Mouse (Mus musculus) skeletal muscle tissue, adult 2 months (tissue): Measurements from ENCODE around the gene Nln.

ENCODE experiments used
- DNase-seq: peaks from one replicate; pipeline ENCODE4 v3.0.0-alpha.2; 2012; ENCODE audit warnings: low read depth, low spot score

Gene Nln

DNA sequence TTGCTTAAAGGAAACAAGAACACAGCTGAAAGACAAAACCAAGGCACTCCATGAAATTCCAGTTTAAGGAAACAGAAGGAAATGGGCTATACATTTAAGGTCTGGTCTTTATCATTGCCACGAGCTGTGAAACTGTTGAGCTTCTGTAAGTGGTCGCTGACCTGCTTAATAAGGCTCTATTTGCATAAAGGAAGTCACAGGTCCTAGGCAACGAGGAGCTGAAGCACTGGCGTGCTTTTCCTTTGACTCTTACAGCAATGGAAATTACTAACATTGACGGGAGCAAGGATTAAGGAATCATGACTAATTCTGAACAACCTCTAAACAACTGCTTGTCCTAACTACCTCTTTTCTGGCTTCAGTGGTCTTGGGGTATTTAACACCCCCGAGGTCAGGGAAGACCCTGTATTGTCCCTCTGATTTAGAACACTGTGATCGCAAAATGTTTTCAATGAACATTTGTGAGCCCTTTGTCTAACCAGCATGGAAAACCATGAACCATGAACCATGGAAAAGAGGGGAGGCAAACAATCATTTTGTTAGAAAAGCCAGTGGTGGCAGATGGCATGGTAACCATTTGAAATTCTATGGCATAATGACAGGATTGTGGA, 90.8 kb downstream of the Nln start:
- no peak for DNase-seq

- DNase-seq = no peak
Measured at GRCm38 (mm10) chr13:104015246-104016105, 93.9 kb downstream of the Nln start.

DNA sequence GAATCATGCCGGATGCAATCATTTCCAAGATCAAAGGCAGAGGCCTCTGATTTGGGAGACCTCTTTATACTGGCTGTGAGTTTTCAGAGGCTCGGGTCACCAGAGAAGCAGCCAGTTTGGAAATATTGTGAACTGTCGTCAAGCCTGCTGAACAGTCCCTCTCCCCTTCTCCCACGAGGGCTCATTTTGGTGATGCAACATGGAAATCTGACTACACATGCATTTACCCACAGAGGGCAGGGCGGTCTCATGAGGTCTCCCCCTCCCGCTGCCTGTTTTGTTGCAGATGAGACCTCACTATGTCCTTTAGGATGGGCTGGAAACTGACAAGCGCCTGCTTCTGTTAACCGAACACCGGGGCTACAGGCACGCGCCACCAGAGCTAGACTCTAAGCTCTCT, 95.4 kb downstream of the Nln start:
- DNase-seq = no peak

DNA sequence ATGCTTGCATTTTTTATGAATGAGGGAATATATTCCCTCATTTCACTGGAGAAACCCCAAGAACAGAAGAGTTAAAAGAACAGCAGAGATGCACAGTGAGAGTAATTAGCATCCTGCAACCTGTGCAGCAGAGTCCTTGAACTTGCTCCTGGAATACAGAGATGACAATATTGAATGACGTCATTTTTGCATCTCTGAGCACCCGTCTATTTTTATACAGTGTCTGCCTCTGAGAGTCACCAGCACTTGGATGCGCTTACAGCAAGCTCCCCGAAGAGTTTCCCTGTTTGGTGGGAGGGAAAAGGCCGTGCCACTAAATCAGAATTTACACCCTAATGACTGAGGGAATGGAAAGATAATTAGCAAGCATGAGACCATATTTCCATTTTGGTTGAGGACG, 96.0 kb downstream of the Nln start:
- DNase-seq = no peak

GRCm38 (mm10) chr13:104012214-104012833, 97.1 kb downstream of the Nln start:
- no peak for DNase-seq

- DNase-seq = no peak
Measured at GRCm38 (mm10) chr13:104011289-104011688, 98.1 kb downstream of the Nln start.

- no peak for DNase-seq
Measured at GRCm38 (mm10) chr13:104005231-104005845, 104.1 kb downstream of the Nln start.

DNA sequence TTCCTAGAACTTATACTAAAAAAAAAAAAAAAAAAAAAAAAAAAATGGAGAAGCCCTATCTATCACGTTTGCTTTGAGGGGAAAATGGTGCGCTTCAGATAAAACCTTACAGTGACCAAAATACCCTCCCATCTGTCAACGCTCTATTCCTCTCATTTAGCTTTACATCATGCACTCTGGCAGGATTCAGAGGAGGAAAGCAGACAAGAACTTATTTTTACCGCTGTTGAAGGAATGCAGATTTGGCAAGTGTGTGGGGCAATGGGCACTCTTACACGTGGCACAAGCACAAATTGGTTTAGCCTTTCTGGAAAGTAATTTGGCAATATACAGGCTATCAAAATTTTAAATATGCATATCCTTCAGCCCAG, 115.3 kb downstream of the Nln start:
- DNase-seq = no peak

GRCm38 (mm10) chr13:103993142-103994084, 116.0 kb downstream of the Nln start:
- no peak for DNase-seq

DNA sequence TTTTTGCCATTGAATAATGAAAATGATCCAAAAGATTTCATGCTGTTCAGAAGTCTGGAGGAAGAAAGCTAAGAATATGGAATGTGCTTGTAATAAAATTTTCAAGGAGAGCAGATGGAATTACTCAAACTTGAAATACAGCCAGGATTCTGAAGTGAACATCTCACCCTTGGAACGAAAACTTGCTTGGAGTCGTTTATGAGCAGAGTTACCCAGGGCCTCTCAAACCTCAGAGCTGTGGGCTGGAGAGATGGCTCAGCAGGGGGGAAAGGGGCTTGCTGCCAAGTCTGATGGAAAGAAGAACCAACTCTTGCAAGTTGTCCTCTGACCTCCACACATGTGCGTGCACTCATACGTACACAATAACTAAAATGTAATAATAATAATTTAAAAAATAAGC, 122.8 kb downstream of the Nln start:
- DNase-seq = peak; percentile 40

GRCm38 (mm10) chr13:103985510-103986278, 123.7 kb downstream of the Nln start:
- DNase-seq = peak; percentile 30

GRCm38 (mm10) chr13:103982376-103982775, 127.0 kb downstream of the Nln start:
- no peak for DNase-seq

GRCm38 (mm10) chr13:103980414-103980813, 129.0 kb downstream of the Nln start:
- DNase-seq = no peak

- DNase-seq = peak; percentile 90
Measured at GRCm38 (mm10) chr13:103978286-103978866, 131.0 kb downstream of the Nln start.

DNA sequence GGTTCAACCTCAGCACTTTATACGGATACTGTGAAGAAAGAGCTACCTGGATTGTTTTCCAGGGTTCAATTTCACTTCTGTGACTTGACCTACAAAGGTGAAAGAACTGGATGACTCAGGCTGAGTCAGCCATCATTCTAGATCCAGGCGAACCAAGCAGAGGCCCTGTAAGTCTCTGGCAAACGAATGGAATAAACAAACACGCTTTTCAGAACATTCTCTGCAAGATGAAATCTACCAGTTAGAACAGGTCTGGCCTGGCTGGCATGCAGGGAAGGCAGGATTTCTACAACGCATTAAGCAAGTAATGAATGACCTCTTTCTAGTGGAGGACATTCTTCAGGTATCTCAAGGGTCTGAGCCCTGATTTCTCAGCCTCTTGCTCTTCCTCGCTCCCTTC, 131.6 kb downstream of the Nln start:
- DNase-seq = no peak

DNA sequence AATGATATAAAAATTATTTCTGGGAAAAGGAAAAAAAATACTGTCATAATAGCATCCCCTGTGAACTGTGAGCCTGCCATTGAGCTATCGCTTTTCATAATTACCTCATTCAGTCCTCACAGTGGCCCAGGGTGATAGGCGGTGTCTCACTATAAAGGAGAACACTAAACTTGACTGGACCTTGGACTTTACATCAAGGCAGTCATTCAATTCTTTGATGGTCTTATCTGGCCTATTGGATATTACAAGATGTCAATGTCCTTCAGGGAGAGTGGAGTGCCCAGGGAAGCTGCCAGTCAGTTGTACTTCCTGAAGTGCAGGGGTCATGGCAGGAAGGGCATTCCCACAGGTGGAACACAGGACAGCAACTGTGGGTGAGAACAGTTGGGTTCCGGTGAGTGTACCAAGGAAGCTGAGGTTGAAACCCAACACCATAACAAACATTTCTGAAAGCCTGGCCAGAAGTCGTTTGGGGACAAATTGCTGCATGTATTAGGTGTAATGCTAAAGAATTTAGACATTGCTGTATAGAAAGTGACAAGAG, 133.2 kb downstream of the Nln start:
- no peak for DNase-seq

GRCm38 (mm10) chr13:103975101-103975500, 134.3 kb downstream of the Nln start:
- DNase-seq = no peak

DNA sequence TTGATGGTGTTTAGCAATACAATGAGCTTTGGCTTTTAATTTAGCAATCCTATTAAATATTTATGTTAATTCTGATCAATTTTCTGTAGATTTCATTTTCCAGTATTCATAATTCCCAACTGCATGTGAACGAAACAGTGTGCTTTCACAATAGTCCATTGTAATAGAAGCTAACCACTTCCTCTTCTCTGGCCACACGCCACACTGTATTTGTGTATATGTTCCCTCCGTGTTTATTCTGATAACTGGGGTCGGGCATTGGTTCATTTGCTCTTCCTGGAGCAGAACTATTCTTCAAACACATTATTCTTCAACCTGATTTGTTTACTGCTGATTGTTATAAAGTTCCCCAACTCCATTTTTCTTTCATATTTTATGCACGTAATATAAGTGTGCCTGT, 135.4 kb downstream of the Nln start:
- no peak for DNase-seq
